ENCODE assay signal across 14 mouse cellular contexts in genomic region chr6:39538227-39538626, GRCm38 (mm10). TPM values are rescaled to one million over a fixed set of nuclear protein-coding genes. Genes with fewer than 3 reads are reported as not detected.
DNase-seq lines count a peak whose midpoint lies in the region; ATAC-seq and TF ChIP-seq lines count a peak whose summit lies in the region.
"Had no signal": no experiment of that assay in that cellular context is flagged by ENCODE, and none has a peak within 500 bp of the region (broad histone marks: within the 10 kb centered on the region; RNA-seq: fewer than 3 reads in every experiment).

No protein-coding gene starts in this region.

- H3K36me3 ChIP-seq in kidney, adult 2 months (ENCODE audit: control insufficient read depth, insufficient read depth, low read length): no peaks in the 10 kb centered on the region
- H3K36me3 ChIP-seq in E14TG2a.4 (ENCODE audit: insufficient read depth, low read length): peaks cover 5% of the 10 kb centered on the region; the same call in 1 of the 2 replicates
- H3K36me3 ChIP-seq in limb, embryonic 10.5 days: peaks cover 15% of the 10 kb centered on the region
- H3K36me3 ChIP-seq: G1E had no signal

- H3K27ac ChIP-seq in kidney, adult 2 months (ENCODE audit: insufficient read depth, low read depth, low read length): 0 out of 2 replicates have a peak overlapping the region, but pooled peaks have one; percentile 4
- peak overlapping the region; percentile 82 for H3K27ac ChIP-seq in limb, embryonic 10.5 days
- H3K27ac ChIP-seq: hindbrain, postnatal 0 days had no signal

- no peaks in the 10 kb centered on the region for H3K9me3 ChIP-seq in E14TG2a.4 (ENCODE audit: low read length)
- H3K9me3 ChIP-seq in limb, embryonic 10.5 days (replicated peaks): no peaks in the 10 kb centered on the region
- H3K9me3 ChIP-seq: G1E had no signal

- WGBS in kidney, adult 2 months: 74% methylated on average over 8 of the region's 8 CpGs
- 62% methylated on average over 8 of the region's 8 CpGs for WGBS in limb, embryonic 10.5 days

- no peaks in the 10 kb centered on the region for H3K27me3 ChIP-seq in kidney, adult 2 months (replicated peaks; ENCODE audit: control insufficient read depth, insufficient read depth, low read length)
- H3K27me3 ChIP-seq in E14TG2a.4 (ENCODE audit: insufficient read depth, low read length): no peaks in the 10 kb centered on the region
- H3K27me3 ChIP-seq in limb, embryonic 10.5 days (ENCODE audit: low read depth, poor library complexity, severe bottlenecking): no peaks in the 10 kb centered on the region

- no peak for TF ChIP-seq POLR2A in kidney, adult 2 months (IDR thresholded peaks at IDR 0.05; ENCODE audit: low read depth, low read length)

- TF ChIP-seq CTCF in kidney, adult 2 months (conservative IDR thresholded peaks at IDR 0.05; ENCODE audit: insufficient read depth, insufficient read length, low read depth, low read length): no peak
- no peak for TF ChIP-seq CTCF in E14TG2a.4 (conservative IDR thresholded peaks at IDR 0.05; ENCODE audit: low read length)

- DNase-seq in kidney, adult 2 months: peak; percentile 25
- no peak for DNase-seq in kidney, adult 18-20 months
- DNase-seq in limb, embryonic 10.5 days (ENCODE audit: low spot score): no peak
- no peak for DNase-seq in left cerebral cortex, adult 18-20 months (ENCODE audit: low spot score in 2 of 2)
- DNase-seq in testis, postnatal 14 days (ENCODE audit: low spot score): no peak
- no peak for DNase-seq in left cerebral cortex, postnatal 4 days
- DNase-seq: adrenal gland, postnatal 36 days; cerebellum, postnatal 36 days; spleen, adult 18-20 months had no signal

- peaks cover 5% of the 10 kb centered on the region; the same call in 1 of the 2 replicates for H3K4me1 ChIP-seq in kidney, adult 2 months (ENCODE audit: control insufficient read depth, insufficient read depth, low read length)
- H3K4me1 ChIP-seq in E14TG2a.4 (replicated peaks; ENCODE audit: low read depth, low read length): peaks cover 86% of the 10 kb centered on the region
- H3K4me1 ChIP-seq in limb, embryonic 10.5 days: peaks cover 53% of the 10 kb centered on the region

- peak; percentile 89 for ATAC-seq in common myeloid progenitor, adult 5-6 weeks (replicated peaks; ENCODE audit: low read depth, poor library complexity, severe bottlenecking)
- ATAC-seq: hindbrain, postnatal 0 days had no signal

- intact Hi-C loops in left cerebral cortex, postnatal 4 days (cut with DNase I): no loop called here

- no peak overlapping the region for H3K4me3 ChIP-seq in kidney, adult 2 months (ENCODE audit: insufficient read depth, low read depth, low read length)
- H3K4me3 ChIP-seq in E14TG2a.4 (replicated peaks; ENCODE audit: low read length): peak overlapping the region; percentile 14
- no peak overlapping the region for H3K4me3 ChIP-seq in limb, embryonic 10.5 days

RNA-seq across cellular contexts. Expression of gene Dennd2a, which starts 19.4 kb away (rescaled TPM):
- 6.3 and 6.6 TPM in 2 replicates for polyA plus RNA-seq in kidney, adult 2 months (2012; rRNA removed)
- total RNA-seq in common myeloid progenitor, adult 5-6 weeks (2017): not detected in 2 replicates
- polyA plus RNA-seq in limb, embryonic 10.5 days (2016; fragmentation: Nextera tagmentation; extraction: Ambion mirVana): 33.9 and 40.7 TPM in 2 replicates
- 10 to 100 TPM; 25.6 to 26.8 TPM for total RNA-seq in left cerebral cortex, adult 18-20 months (2021)
- total RNA-seq in left cerebral cortex, postnatal 4 days (2021): 10 to 100 TPM; 25.9 to 27.0 TPM
- total RNA-seq: megakaryocyte-erythroid progenitor cell, adult 5-6 weeks had no signal
- polyA plus RNA-seq: G1E had no signal

RNA-seq across cellular contexts. Expression of gene Adck2, which starts 35.4 kb away (rescaled TPM):
- 11.0 and 15.3 TPM in 2 replicates for polyA plus RNA-seq in kidney, adult 2 months (2012; rRNA removed)
- total RNA-seq in common myeloid progenitor, adult 5-6 weeks (2017): 7.7 and 9.6 TPM in 2 replicates
- polyA plus RNA-seq in limb, embryonic 10.5 days (2016; fragmentation: Nextera tagmentation; extraction: Ambion mirVana): 17.3 and 25.6 TPM in 2 replicates
- total RNA-seq in left cerebral cortex, adult 18-20 months (2021): 10 to 100 TPM; 30.7 to 35.1 TPM
- total RNA-seq in left cerebral cortex, postnatal 4 days (2021): 10 to 100 TPM; 31.2 to 33.2 TPM

RNA-seq across cellular contexts. Expression of gene Gm42420, which starts 47.3 kb away (rescaled TPM):
- 1.4 and 1.8 TPM in 2 replicates for polyA plus RNA-seq in kidney, adult 2 months (2012; rRNA removed)
- total RNA-seq in common myeloid progenitor, adult 5-6 weeks (2017): 2.3 TPM in 1 of 2 replicates, not detected in the other
- polyA plus RNA-seq in limb, embryonic 10.5 days (2016; fragmentation: Nextera tagmentation; extraction: Ambion mirVana): 0.79 and 1.7 TPM in 2 replicates
- 1 to 10 TPM in 1 of 2 experiments, not detected in 1; 1.1 TPM for total RNA-seq in left cerebral cortex, adult 18-20 months (2021)
- total RNA-seq in left cerebral cortex, postnatal 4 days (2021): under 1 TPM in 1 of 2 experiments, not detected in 1; 0.77 TPM
- total RNA-seq: hindbrain, postnatal 0 days had no signal
- polyA plus RNA-seq: G1E had no signal

RNA-seq across cellular contexts. Expression of gene Ndufb2, which starts 54.1 kb away (rescaled TPM):
- polyA plus RNA-seq in kidney, adult 2 months (2012; rRNA removed): 513 and 602 TPM in 2 replicates
- 45.4 and 74.5 TPM in 2 replicates for total RNA-seq in common myeloid progenitor, adult 5-6 weeks (2017)
- polyA plus RNA-seq in limb, embryonic 10.5 days (2016; fragmentation: Nextera tagmentation; extraction: Ambion mirVana): 290 and 296 TPM in 2 replicates
- total RNA-seq in left cerebral cortex, adult 18-20 months (2021): 100 to 1,000 TPM; 173 to 197 TPM
- 100 to 1,000 TPM; 146 to 170 TPM for total RNA-seq in left cerebral cortex, postnatal 4 days (2021)

Comparison
In these comparisons a context has a peak if more than half of its experiments do, and no peak if none do; other contexts are left out.
1. RNA of gene Dennd2a, which starts 19.4 kb away (total RNA-seq): 25.9 to 27.0 TPM in left cerebral cortex, postnatal 4 days and 25.6 to 26.8 TPM in left cerebral cortex, adult 18-20 months; not detected in common myeloid progenitor, adult 5-6 weeks; every median in the first group is over 10 times any median in the second.